Mouse (Mus musculus): Measurements from ENCODE around the gene Gm49340. TPM values are rescaled to one million over a fixed set of nuclear protein-coding genes. Genes with fewer than 3 reads are reported as not detected.

Gm49340 gene
- polyA plus RNA-seq, 1 experiment: not detected

- Histone ChIP-seq H3K9ac (ENCODE audit: low read depth, poor library complexity, severe bottlenecking) (no peak overlapping the region), H3K4me3 (ENCODE audit: low read depth, low read length) (no peak overlapping the region), H3K9me3 (replicated peaks; ENCODE audit: control insufficient read depth, insufficient read depth, low read length, poor library complexity, severe bottlenecking) (no peaks in the 10 kb centered on the region), H3K4me1 (ENCODE audit: control insufficient read depth, insufficient read depth, low read length) (no peaks in the 10 kb centered on the region), H3K36me3 (ENCODE audit: control insufficient read depth, insufficient read depth, low read length, poor library complexity, severe bottlenecking) (no peaks in the 10 kb centered on the region), H3K27me3 (ENCODE audit: control insufficient read depth, insufficient read depth, low read length, poor library complexity, severe bottlenecking) (no peaks in the 10 kb centered on the region), H3K27ac (ENCODE audit: insufficient read depth, low read length) (no peak overlapping the region)
- TF ChIP-seq EP300 (IDR thresholded peaks at IDR 0.05; ENCODE audit: insufficient read depth, low read depth, low read length) (no peak), CTCF (IDR thresholded peaks at IDR 0.05; ENCODE audit: low read depth, low read length) (no peak), POLR2A (IDR thresholded peaks at IDR 0.05; ENCODE audit: insufficient read depth, low read length) (no peak)
Observed at GRCm38 (mm10) chr11:73395374-73395773, 65.8 kb downstream of the Gm49340 start.

GRCm38 (mm10) chr11:73399514-73399913, 70.0 kb downstream of the Gm49340 start, which contains the start of gene Olfr1:
Olfr1 (minus strand) TSS chr11:73399614.
- H3K4me3 ChIP-seq (ENCODE audit: low read depth, low read length): no peak within 1 kb of the TSS

More at GRCm38 (mm10) chr11:73399514-73399913, 70.0 kb downstream of the Gm49340 start, which contains the start of gene Olfr1:
- Histone ChIP-seq H3K9ac (ENCODE audit: low read depth, poor library complexity, severe bottlenecking) (no peak within 1 kb of the TSS), H3K27me3 (ENCODE audit: control insufficient read depth, insufficient read depth, low read length, poor library complexity, severe bottlenecking) (no peaks in the 10 kb centered on the region), H3K9me3 (replicated peaks; ENCODE audit: control insufficient read depth, insufficient read depth, low read length, poor library complexity, severe bottlenecking) (no peaks in the 10 kb centered on the region), H3K4me1 (ENCODE audit: control insufficient read depth, insufficient read depth, low read length) (no peaks in the 10 kb centered on the region), H3K27ac (ENCODE audit: insufficient read depth, low read length) (no peak within 1 kb of the TSS), H3K36me3 (ENCODE audit: control insufficient read depth, insufficient read depth, low read length, poor library complexity, severe bottlenecking) (no peaks in the 10 kb centered on the region)
- no peak for TF ChIP-seq EP300 (IDR thresholded peaks at IDR 0.05; ENCODE audit: insufficient read depth, low read depth, low read length)
- TF ChIP-seq CTCF (IDR thresholded peaks at IDR 0.05; ENCODE audit: low read depth, low read length): no peak
- no peak for TF ChIP-seq POLR2A (IDR thresholded peaks at IDR 0.05; ENCODE audit: insufficient read depth, low read length)

Other genes with a start within 250 kb of the Gm49340 start
- 0.29 and 0.78 TPM in 2 replicates for gene Itgae, start 239.2 kb upstream of the Gm49340 start, polyA plus RNA-seq (2011; ENCODE audit: insufficient read depth, insufficient read length, low read depth, missing spikeins)
- 13.0 and 14.0 TPM in 2 replicates for gene Haspin, start 191.4 kb upstream of the Gm49340 start, polyA plus RNA-seq (2011; ENCODE audit: insufficient read depth, insufficient read length, low read depth, missing spikeins)
- gene P2rx5, start 169.3 kb upstream of the Gm49340 start, polyA plus RNA-seq (2011; ENCODE audit: insufficient read depth, insufficient read length, low read depth, missing spikeins): 0.42 and 0.55 TPM in 2 replicates
- 51.9 TPM in 2 replicates for gene Emc6, start 152.7 kb upstream of the Gm49340 start, polyA plus RNA-seq (2011; ENCODE audit: insufficient read depth, insufficient read length, low read depth, missing spikeins)
- 36.2 and 37.1 TPM in 2 replicates for gene Tax1bp3, start 152.7 kb upstream of the Gm49340 start, polyA plus RNA-seq (2011; ENCODE audit: insufficient read depth, insufficient read length, low read depth, missing spikeins)
- gene Ctns, start 130.7 kb upstream of the Gm49340 start, polyA plus RNA-seq (2011; ENCODE audit: insufficient read depth, insufficient read length, low read depth, missing spikeins): 15.3 and 15.4 TPM in 2 replicates
- 0.93 and 0.94 TPM in 2 replicates for gene Shpk, start 130.3 kb upstream of the Gm49340 start, polyA plus RNA-seq (2011; ENCODE audit: insufficient read depth, insufficient read length, low read depth, missing spikeins)
- not detected in 2 replicates for gene Trpv1, start 95.4 kb upstream of the Gm49340 start, polyA plus RNA-seq (2011; ENCODE audit: insufficient read depth, insufficient read length, low read depth, missing spikeins)
- gene Trpv3, start 62.4 kb upstream of the Gm49340 start, polyA plus RNA-seq (2011; ENCODE audit: insufficient read depth, insufficient read length, low read depth, missing spikeins): 0.11 TPM in 1 of 2 replicates, not detected in the other
- 2.1 and 3.7 TPM in 2 replicates for gene Aspa, start 145 bp upstream of the Gm49340 start, polyA plus RNA-seq (2011; ENCODE audit: insufficient read depth, insufficient read length, low read depth, missing spikeins)
- 2.2 and 3.0 TPM in 2 replicates for gene Spata22, start within 50 bp of the Gm49340 start, polyA plus RNA-seq (2011; ENCODE audit: insufficient read depth, insufficient read length, low read depth, missing spikeins)
- not detected in 2 replicates for gene Olfr20, start 21.0 kb downstream of the Gm49340 start, polyA plus RNA-seq (2011; ENCODE audit: insufficient read depth, insufficient read length, low read depth, missing spikeins)
- gene Olfr376, start 41.5 kb downstream of the Gm49340 start, polyA plus RNA-seq (2011; ENCODE audit: insufficient read depth, insufficient read length, low read depth, missing spikeins): not detected in 2 replicates
- not detected in 2 replicates for gene Olfr1, start 69.9 kb downstream of the Gm49340 start, polyA plus RNA-seq (2011; ENCODE audit: insufficient read depth, insufficient read length, low read depth, missing spikeins)
- not detected in 2 replicates for gene Olfr378, start 98.7 kb downstream of the Gm49340 start, polyA plus RNA-seq (2011; ENCODE audit: insufficient read depth, insufficient read length, low read depth, missing spikeins)
- gene Olfr380, start 127.8 kb downstream of the Gm49340 start, polyA plus RNA-seq (2011; ENCODE audit: insufficient read depth, insufficient read length, low read depth, missing spikeins): not detected in 2 replicates
- gene Olfr381, start 161.9 kb downstream of the Gm49340 start, polyA plus RNA-seq (2011; ENCODE audit: insufficient read depth, insufficient read length, low read depth, missing spikeins): not detected in 2 replicates
- gene Olfr382, start 187.5 kb downstream of the Gm49340 start, polyA plus RNA-seq (2011; ENCODE audit: insufficient read depth, insufficient read length, low read depth, missing spikeins): not detected in 2 replicates